Mouse (Mus musculus) thymus, adult 2 months (tissue): ENCODE results near the gene St3gal6.

ENCODE experiments used
- CTCF ChIP-seq: fragments of 200-500 bp; IDR thresholded peaks from 2 replicates; pipeline ENCODE4 v1.5.1; 2012; ENCODE audit warnings: mild to moderate bottlenecking, control low read depth, low read length, moderate library complexity, borderline replicate concordance; ENCODE audit not compliant: control insufficient read depth, poor library complexity, insufficient read depth; ENCODE audit errors: extremely low read depth
- POLR2A ChIP-seq: fragments of 200-500 bp; IDR thresholded peaks from 2 replicates; pipeline ENCODE4 v1.6.1; 2012; ENCODE audit warnings: mild to moderate bottlenecking, low read length, control low read depth, moderate library complexity; ENCODE audit not compliant: control insufficient read depth, poor library complexity, insufficient read depth; ENCODE audit errors: extremely low read depth

- TF ChIP-seq CTCF = no peak
- no peak for TF ChIP-seq POLR2A
Observed at GRCm38 (mm10) chr16:58512181-58512761, 11.8 kb downstream of the St3gal6 start.
